Mouse (Mus musculus) A20 (cell line): ENCODE data around the gene Srarp.
A peak's percentile ranks its signal among the peaks of the same experiment; 100 is the strongest.

Source experiments
- DNase-seq: peaks from one replicate; pipeline ENCODE4 v3.0.0-alpha.2; 2011; ENCODE audit warnings: low read depth, low spot score

The Srarp gene

GRCm38 (mm10) chr4:141435974-141436373 is at the start of gene Srarp:
Gene Srarp (minus strand): TSS chr4:141436105.
- DNase-seq, result no peak

- DNase-seq, result no peak
These were observed 48.2 kb upstream of the Srarp start for GRCm38 (mm10) chr4:141484071-141484470.

GRCm38 (mm10) chr4:141479411-141479810 is 43.5 kb upstream of the Srarp start:
- DNase-seq, result no peak

GRCm38 (mm10) chr4:141478794-141479193 is 42.9 kb upstream of the Srarp start:
- DNase-seq, result no peak

- DNase-seq, result no peak
These were observed 42.3 kb upstream of the Srarp start for GRCm38 (mm10) chr4:141478225-141478624.

- DNase-seq, result peak; percentile 94
These were observed 41.8 kb upstream of the Srarp start for GRCm38 (mm10) chr4:141477681-141478102.

- DNase-seq, result no peak
These were observed 38.5 kb upstream of the Srarp start for GRCm38 (mm10) chr4:141474431-141474830.

GRCm38 (mm10) chr4:141472641-141473321 is 36.9 kb upstream of the Srarp start:
- DNase-seq, result no peak

- DNase-seq, result no peak
These were observed 35.6 kb upstream of the Srarp start for GRCm38 (mm10) chr4:141471491-141471890.

GRCm38 (mm10) chr4:141469343-141469742 is 33.4 kb upstream of the Srarp start:
- no peak for DNase-seq

GRCm38 (mm10) chr4:141468576-141468975 is 32.7 kb upstream of the Srarp start:
- DNase-seq, result no peak

GRCm38 (mm10) chr4:141467581-141467927 is 31.6 kb upstream of the Srarp start:
- DNase-seq, result no peak

- DNase-seq, result no peak
These were observed 31.1 kb upstream of the Srarp start for GRCm38 (mm10) chr4:141466844-141467580.

- no peak for DNase-seq
These were observed 30.4 kb upstream of the Srarp start for GRCm38 (mm10) chr4:141466289-141466795.

GRCm38 (mm10) chr4:141465512-141466288 is 29.8 kb upstream of the Srarp start:
- DNase-seq, result no peak

- no peak for DNase-seq
These were observed 28.8 kb upstream of the Srarp start for GRCm38 (mm10) chr4:141464722-141465121.

GRCm38 (mm10) chr4:141463472-141463871 is 27.6 kb upstream of the Srarp start:
- DNase-seq, result no peak

- no peak for DNase-seq
These were observed 25.7 kb upstream of the Srarp start for GRCm38 (mm10) chr4:141461576-141461975.

GRCm38 (mm10) chr4:141461088-141461487 is 25.2 kb upstream of the Srarp start:
- no peak for DNase-seq

GRCm38 (mm10) chr4:141460481-141460880 is 24.6 kb upstream of the Srarp start:
- DNase-seq, result no peak

- no peak for DNase-seq
These were observed 23.9 kb upstream of the Srarp start for GRCm38 (mm10) chr4:141459766-141460165.

GRCm38 (mm10) chr4:141458888-141459287 is 23.0 kb upstream of the Srarp start:
- no peak for DNase-seq
